Mouse (Mus musculus): ENCODE results near the gene Tbl3.

DNA sequence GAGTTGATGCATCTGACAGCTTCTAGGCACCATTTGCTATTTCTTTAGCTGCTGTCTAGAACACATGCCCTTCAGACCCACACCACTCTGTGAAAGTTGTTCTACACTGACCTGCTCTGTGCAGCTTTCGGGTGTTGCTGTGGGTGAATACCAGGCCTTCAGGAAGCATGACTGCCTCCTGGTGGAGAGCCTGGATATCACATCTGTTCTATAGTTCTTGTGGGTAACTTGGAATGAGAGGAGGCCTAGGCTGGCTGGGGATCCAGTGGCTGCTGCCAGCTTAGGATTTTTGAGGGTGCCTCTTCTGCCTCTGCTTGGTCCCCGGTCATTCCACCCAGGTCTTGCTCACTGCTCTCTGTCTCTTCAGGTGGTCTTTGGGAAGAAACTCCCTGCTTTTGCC is 31.3 kb downstream of the Tbl3 start:
- no peak for TF ChIP-seq POLR2A (IDR thresholded peaks at IDR 0.05; ENCODE audit: insufficient read length, low read depth)
- TF ChIP-seq SRF (IDR thresholded peaks at IDR 0.05; ENCODE audit: control insufficient read depth, insufficient read length, low read depth) = no peak

Measured in myocyte (in vitro differentiated cells).